19 mouse cellular contexts compared by ENCODE assay signal in the genomic region with DNA sequence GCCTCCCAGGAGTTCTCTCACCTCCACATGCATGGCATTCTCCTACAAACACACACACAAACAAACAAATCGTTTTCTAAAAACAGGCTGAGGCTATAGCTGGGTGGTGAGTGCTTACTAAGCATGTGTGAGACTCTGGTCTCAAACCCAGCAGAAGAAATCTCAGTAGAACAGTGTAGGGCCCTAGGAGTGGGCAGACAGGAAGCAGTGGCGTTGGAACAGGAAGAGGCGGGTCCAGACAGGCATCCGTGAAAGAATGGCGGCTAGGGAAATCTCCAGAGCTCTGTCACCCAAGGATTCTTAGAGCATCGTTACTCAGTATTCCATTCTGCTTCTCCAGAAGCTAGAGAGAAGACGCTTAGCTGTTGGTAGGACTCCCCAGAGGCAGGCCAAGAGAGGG.
"Had no signal": no experiment of that assay in that cellular context is flagged by ENCODE, and none has a peak within 500 bp of the region (broad histone marks: within the 10 kb centered on the region; RNA-seq: fewer than 3 reads in every experiment).

No protein-coding gene starts in this region.

- H3K36me3 ChIP-seq: kidney, embryonic 15.5 days; limb, embryonic 12.5 days; liver, embryonic 12.5 days; liver, embryonic 15.5 days; lung, embryonic 15.5 days; midbrain, embryonic 10.5 days; midbrain, embryonic 13.5 days; neural tube, embryonic 13.5 days; stomach, embryonic 15.5 days had no signal

- DNase-seq: kidney, adult 8-10 months; liver; lung, adult 18-20 months; lung, postnatal 36 days; right cerebral cortex, postnatal 25 days; spleen, adult 18-20 months; thymus, postnatal 25 days had no signal

- H3K4me2 ChIP-seq: kidney, embryonic 15.5 days; limb, embryonic 12.5 days; liver, embryonic 12.5 days; liver, embryonic 15.5 days; lung, embryonic 15.5 days; midbrain, embryonic 13.5 days; neural tube, embryonic 13.5 days; stomach, embryonic 15.5 days had no signal

- H3K27ac ChIP-seq: liver, embryonic 12.5 days; liver, embryonic 15.5 days; lung, embryonic 15.5 days; midbrain, embryonic 13.5 days; stomach, embryonic 15.5 days had no signal

- H3K4me3 ChIP-seq: kidney, embryonic 15.5 days; limb, embryonic 12.5 days; liver, embryonic 12.5 days; liver, embryonic 15.5 days; lung, embryonic 15.5 days; megakaryocyte, embryonic 14.5 days; midbrain, embryonic 10.5 days; midbrain, embryonic 13.5 days; myocyte; neural tube, embryonic 13.5 days; stomach, embryonic 15.5 days had no signal

- H3K9ac ChIP-seq: kidney, embryonic 15.5 days; limb, embryonic 12.5 days; liver, embryonic 12.5 days; liver, embryonic 15.5 days; lung, embryonic 15.5 days; midbrain, embryonic 13.5 days; neural tube, embryonic 13.5 days; stomach, embryonic 15.5 days had no signal

- H3K27me3 ChIP-seq: kidney, embryonic 15.5 days; limb, embryonic 12.5 days; liver, embryonic 12.5 days; liver, embryonic 15.5 days; lung, embryonic 15.5 days; midbrain, embryonic 13.5 days; neural tube, embryonic 13.5 days; stomach, embryonic 15.5 days had no signal

- H3K4me1 ChIP-seq: liver, embryonic 12.5 days; liver, embryonic 15.5 days; midbrain, embryonic 13.5 days; stomach, embryonic 15.5 days had no signal

- ATAC-seq: liver, embryonic 12.5 days; midbrain, embryonic 13.5 days; midbrain, embryonic 16.5 days had no signal

- H3K9me3 ChIP-seq: kidney, embryonic 15.5 days; limb, embryonic 12.5 days; liver, embryonic 12.5 days; liver, embryonic 15.5 days; lung, embryonic 15.5 days; midbrain, embryonic 10.5 days; midbrain, embryonic 13.5 days; neural tube, embryonic 13.5 days; stomach, embryonic 15.5 days had no signal
